Mouse (Mus musculus) C2C12 (cell line): ENCODE measurements around the gene Zc3hav1.

Source experiments
- CTCF ChIP-seq: IDR thresholded peaks from one replicate; pipeline ENCODE4 v1.5.1; 2011; ENCODE audit not compliant: control insufficient read depth, insufficient read depth, insufficient read length
- MAX ChIP-seq: IDR thresholded peaks from one replicate; pipeline ENCODE4 v1.6.1; 2011; ENCODE audit warnings: mild to moderate bottlenecking, control low read depth

DNA sequence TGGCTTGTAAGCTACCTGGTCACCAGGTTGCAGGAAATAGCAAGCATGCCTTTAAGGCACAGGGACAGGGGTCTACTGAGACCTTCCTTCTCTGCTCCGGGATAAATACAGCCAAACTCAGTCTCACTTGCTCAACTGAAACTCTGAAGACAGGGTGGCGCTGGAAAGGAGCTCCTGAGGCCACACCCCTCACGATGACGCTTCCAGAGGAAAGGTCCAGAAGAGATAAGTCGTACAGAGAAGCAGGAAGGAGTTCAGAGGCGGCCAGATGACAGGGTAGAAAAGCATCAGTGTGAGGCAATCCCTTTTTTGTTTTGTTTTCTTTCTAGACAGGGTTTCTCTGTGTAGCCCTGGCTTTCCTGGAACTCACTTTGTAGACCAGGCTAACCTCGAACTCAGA is 8.6 kb downstream of the Zc3hav1 start:
- TF ChIP-seq CTCF, result no peak
- no peak for TF ChIP-seq MAX
